Mouse (Mus musculus): Measurements from ENCODE around the gene C1ql2.
A peak's percentile ranks its signal among the peaks of the same experiment; 100 is the strongest.

C1ql2 gene

DNA sequence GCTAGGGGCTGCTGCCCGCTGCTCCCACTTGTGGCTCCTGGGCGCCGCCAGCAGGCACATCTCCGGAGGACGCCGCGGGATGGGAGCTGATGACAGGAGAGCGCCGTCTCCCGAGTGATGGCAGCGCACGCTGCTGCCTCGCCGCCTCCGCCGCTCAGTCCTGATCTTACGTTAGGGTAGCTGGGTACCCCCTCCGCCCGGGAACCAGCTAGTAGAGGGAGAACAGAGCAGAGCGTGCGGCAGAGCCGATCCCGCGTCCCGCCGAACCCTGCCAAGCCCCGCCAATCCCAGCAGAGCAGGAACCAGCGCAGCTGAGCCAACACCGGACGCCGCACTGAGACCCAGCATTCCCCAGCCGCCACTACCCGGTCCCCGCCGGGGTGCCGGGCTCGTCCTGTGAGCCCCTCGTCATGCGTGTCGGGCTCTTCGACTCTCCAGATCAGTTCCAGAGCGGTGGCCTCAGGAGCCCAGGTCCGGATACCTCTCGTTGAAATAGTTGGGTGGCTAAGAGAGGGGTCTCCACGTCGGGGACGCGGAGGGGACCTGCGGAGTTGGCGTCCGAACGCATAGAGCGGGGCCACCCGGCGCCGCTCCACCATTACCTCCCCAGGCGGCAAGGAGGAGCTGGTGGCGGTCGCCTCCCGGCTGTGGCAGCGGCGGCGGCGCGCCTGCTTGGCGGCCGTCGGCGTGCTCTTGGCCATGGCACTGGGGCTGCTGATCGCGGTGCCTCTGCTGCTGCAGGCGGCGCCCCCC, at the start of gene C1ql2:
TSS of gene C1ql2 (plus strand) at position 164 of the 753 bp plus-strand sequence.
- DNase-seq: no peak

DNA sequence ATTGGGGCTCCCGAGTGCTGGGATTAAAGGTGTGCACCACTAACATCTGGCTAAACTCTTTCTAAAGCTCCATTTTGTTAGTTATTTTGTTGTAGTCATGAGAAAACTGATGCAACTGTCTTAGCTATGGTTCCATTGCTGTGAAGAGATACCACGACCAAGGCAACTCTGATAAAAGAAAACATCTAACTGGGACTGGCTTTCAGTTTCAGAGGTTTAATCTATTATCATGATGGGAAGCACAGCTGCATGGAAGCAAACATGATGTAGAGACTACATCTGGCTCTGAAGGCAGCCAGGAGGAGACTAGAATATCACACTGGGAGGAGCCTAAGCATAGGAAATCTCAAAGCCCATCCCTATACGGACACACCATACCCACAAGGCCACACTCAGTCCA, 48.7 kb upstream of the C1ql2 start:
- DNase-seq: no peak

DNA sequence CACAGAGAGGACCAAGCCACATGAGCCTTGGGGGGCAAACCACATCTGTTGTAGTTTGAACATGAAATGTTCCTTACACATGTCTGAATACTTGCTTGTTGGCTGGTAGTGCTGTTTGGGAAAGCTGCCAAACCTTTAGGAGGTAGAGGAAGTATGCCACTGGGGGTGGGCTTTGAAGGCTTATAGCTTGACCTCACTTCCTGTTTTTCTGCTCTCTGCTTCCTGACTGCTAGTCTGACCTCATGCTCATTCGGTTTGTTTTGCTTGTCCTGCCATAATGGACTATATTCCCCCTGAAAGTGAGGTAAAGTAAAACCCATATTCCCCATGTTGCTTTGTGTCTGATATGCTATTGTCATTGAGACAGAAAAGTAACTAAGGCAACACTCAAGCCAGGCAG, 46.6 kb upstream of the C1ql2 start:
- DNase-seq: no peak

DNA sequence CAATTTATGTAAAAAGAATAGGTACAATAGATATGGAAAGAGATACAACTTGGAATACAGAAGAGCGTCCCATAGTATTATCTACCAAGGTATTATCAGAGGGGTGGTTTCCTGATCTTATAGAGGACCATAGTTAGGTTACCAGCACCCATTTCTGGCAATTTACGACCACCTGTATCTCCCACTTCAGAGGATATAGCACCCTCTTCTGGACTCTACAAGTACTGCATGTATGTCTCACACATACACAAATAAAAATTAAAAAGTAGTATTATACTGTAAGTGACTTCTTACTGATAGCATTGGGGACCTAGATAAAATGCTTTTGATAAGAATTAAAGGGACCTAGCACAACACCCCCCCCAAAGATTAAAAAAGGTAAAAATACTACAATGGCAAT, 43.4 kb upstream of the C1ql2 start:
- no peak for DNase-seq

DNA sequence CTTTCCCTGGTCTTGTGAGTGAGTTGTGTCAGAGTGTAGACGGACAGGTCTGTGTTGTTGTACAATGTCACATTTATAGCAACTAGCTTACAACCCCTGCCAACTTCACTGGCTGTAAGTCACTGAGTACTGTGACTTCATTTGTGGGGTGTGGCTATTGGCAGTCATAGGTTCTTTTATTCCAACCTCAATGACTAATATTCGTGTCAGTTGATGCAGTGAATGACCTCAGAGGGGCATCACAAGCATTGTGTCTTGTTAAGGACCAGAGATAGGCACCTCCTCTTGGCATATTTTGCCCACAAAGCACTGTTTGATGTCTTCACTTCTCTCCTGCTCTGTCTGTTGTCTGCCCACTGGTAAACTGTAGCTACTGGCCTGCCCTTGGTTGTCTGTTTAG, 34.6 kb upstream of the C1ql2 start:
- no peak for DNase-seq

DNA sequence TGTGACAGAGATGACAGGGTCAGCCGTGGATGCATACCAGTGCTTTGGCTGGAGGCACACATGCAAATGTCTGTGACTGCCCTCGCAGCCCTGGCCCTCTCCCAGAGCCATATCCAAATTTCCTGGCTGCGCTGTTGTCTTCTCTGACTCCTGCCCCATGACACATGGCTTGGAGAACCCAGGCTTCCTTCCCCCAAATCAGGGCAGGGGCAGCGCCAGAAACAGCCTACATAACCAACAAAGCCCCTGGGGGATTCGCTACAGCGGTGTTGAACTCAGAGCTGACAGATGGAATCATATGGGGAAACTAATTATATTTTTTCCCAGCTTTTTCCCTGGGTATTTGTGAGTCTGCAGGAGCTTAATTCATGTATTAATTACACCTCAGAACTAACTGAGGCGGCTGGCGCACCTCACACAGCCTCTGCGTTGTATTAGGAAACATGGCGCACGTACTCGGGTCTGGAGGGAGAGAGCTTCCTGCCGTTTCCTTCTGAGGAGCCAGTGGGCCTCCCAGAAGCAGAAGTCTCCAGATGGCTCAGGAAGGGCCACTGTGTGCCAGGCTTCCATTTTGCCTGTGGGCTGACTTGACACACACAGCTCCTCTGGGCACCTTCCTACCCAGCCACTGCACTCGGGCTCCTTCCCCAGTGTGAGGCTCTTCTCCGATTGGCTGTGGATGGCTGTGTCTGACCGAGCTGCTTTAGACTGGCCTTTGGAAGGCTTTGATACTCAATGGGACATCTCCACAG, 18.9 kb upstream of the C1ql2 start:
- DNase-seq: no peak

DNA sequence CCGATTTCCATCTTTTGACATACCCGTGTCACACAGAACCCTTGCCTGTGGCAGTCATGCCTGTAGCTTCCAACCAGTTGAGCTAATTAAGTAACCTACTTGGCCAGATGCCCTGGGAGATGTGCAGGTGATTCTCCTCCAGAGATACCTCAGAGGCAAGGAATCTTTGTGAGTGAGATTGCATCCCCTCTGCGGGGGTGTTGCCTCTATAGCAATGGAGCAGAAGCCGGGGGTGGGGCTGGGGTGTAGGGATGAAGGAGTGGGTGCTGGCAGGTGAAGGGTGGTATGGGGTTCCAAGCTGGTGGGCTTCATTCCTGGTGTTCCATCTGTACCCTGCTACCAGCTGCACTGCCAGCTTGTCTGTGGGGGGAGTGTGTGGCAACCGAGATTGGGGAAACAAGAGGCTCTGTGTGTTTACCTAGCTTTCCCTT, 17.2 kb upstream of the C1ql2 start:
- no peak for DNase-seq

DNA sequence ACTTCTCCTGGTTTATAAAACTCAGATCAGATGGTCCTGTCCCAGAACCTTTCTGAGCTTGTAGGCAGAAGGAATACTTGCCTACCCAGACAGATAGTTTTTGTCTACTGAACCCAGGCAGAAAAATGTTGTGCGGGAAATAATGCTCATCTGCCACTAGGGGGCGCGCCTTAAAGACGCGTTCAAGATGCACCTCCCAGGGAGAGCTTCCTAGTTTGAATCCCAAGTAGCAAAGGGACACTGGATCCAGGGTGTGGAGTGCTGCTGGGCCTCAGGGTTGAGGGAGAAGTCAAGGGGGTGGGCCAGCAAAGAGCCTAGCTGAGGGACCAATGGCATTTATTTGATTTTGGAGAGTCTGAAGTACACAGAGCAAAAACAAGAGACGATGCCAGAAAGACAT, 12.7 kb upstream of the C1ql2 start:
- no peak for DNase-seq

DNA sequence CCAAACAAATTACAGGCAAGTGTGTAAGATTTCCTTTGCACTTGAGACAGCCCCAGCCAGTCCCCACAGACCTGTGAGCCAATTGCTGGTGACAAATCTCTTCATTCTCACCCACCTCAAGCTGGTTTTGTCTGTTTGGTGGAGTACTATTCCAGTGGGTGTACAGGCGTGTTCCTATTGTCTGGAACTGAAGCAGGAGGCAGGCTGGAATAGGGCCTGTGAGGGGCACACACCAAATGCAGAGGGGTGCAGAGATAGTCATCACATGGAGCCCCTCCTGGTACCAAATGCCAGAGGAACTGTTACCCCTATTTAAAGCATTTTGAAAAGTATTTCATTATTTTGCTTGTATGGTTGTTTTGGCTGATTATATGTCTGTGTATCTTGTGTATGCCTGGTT, 12.2 kb upstream of the C1ql2 start:
- DNase-seq: no peak

DNA sequence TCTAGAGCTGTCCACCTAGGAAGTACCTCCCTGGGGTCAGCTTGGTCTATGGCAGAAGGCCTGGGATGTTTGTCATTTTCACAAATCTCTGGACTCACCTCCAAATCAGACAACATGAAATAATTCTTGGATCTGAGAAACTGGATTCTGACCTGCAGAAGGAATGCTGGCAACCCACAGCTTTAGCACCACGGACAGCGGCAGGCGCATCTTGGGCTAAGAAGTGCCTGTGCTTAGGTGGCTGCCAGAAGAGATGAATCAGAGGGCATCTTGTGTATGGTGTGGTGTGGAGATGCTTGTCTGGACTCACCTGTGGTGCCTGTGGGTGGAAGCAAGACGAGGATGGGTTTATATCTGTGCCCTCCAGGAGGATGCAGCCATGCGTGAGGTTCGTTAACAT, 8.5 kb upstream of the C1ql2 start:
- peak; percentile 9 for DNase-seq

DNA sequence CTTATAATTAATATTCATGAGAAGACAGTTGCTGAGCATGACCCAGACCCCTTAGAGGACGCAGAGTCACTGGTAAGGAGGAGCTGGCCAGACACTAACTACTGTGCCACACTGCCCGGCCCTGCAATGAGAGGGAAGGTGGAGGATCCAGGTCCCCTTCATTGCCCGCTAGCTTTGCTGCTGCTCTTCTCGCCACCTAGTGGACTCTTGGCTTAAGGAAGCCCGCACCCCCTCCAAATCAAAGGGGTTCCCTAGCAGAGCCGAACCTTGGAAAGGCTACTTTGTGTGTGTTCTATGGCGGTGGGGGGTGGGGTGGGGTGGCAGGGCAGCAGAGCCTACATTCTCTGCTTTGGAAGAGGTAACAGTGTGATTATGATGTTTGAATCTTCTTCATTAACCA, 2.4 kb upstream of the C1ql2 start:
- no peak for DNase-seq

DNA sequence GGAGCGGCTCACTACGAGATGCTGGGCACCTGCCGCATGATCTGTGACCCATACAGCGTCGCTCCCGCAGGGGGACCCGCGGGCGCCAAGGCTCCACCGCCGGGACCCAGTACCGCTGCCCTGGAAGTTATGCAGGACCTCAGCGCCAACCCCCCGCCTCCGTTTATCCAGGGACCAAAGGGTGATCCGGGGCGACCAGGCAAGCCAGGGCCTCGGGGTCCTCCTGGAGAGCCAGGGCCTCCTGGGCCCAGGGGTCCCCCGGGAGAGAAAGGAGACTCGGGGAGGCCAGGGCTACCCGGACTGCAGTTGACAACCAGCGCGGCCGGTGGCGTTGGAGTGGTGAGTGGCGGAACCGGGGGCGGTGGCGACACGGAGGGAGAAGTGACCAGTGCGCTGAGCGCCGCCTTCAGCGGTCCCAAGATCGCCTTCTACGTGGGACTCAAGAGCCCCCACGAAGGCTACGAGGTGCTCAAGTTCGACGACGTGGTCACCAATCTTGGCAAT, 842 bp downstream of the C1ql2 start:
- DNase-seq: no peak

DNA sequence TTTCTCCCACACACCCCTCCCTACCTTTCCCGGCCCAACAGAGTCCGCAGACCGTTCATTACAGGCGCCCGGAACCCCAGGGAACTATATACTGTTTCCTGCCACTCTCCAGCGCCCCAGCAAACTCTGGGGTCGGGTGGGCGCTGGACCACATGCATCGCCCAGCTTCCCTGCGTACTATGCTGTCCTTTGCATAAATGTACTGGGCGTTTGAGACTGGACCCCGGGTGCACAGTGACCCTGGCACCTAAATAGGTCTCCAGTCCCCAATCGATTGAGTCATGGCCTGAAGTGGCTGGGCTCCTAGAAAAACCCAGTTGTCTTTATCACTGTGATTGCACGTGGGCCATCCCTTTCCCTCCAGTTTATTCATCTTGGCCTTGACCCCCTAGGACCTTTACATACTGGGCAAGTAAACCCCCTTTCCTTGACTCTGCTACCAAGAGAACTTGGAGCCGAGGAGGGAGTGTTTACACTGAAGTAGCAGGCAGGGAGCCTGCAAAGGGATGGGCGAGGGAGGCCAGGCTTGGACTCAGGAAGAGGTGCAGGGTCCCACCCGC, 1.5 kb downstream of the C1ql2 start:
- DNase-seq: no peak

DNA sequence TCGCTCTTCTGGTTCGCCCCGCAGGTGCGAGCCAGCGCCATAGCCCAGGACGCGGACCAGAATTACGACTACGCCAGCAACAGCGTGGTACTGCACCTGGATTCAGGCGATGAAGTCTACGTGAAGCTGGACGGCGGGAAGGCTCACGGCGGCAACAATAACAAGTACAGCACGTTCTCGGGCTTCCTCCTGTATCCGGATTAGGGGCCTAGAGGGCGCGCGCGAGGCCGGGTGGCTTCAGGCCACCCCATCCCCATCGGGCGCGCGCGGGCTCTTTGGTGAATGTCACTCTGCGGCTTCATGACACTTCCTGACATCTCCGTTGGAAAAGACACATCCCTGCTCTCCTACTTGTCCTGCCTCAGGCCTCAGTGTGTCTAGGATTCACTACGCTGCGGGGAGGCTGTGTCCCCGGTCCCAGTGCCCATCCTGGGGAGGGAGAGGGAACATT, 2.0 kb downstream of the C1ql2 start:
- DNase-seq: no peak

DNA sequence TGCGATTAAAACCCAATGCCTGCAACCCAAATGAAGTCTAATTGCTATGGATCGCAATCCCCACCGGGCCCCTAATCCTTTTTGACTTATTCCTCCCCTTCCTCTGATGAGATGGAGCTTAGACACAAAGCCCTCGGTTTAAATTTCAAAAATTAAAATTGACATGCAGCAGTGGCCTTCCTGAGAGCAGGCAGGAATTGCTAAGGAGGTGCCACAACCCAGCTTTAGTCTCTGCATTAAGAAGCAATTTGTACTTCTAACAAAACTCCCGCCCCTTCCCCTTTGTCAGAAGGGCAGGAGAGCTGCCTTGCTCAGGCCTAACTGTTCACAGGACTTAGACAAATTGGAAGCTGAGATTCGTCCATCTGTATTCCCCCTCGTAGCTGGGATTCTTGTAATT, 4.6 kb downstream of the C1ql2 start:
- DNase-seq: no peak

DNA sequence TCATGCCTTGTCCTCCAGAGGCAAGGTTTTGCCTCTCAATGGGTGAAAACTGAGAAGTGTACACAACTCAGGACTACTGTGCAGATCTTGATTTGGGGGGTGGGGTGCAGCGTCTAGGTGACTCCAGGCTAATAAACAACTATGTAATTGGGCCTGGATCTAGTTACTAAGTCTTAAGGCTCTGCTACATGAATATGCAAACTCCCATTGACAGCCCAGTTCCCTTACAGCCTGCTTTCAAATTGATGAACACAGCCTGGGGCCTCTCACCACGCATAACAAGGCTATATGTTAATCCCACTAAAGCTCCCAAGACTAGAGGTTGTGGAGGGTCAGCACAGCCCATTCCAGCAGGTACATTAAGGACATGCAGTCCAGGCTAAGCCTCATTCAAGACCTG, 14.0 kb downstream of the C1ql2 start:
- no peak for DNase-seq

DNA sequence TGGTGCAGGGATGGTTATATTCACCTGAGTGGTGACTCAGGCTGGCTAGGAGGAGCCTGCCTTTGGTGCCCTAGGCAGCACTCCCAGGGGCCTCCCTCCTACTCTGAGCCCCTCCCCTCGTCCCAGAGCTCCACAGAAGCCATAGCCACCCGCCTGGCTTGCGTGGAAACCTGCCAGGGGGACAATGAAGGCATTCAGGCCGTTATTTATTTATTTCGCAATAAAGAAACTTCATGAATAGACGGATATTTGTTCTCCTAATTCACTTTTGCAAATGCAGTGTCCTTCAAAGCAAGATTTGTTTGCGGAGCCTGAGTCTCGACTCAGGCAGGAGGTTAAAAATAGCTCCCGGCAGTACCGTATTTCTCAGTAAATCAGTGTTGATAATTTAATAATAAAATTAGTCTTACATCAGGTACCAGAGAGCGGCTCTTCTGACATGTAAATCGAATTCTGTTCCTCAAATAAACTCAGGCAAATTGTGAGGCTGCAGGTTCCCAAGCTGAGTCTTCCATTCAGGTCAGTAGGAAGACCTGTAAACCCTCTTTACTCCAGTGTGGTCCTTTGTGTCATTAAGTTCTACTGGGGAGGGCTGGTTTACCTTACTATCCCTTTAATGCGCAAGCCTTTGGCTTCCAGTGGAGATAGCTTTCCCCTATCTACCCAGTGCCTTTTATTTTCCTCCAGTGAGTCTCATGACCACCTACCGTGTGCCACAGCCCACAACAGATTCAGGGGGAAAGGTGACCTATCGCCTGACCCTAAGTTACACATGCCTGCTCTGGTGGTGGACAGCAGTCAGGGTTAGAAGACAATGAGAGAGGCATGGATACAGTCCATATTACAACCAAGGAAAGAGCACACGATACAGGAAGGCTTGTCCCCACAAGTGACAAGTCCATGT, 17.2 kb downstream of the C1ql2 start:
- peak; percentile 11 for DNase-seq

DNA sequence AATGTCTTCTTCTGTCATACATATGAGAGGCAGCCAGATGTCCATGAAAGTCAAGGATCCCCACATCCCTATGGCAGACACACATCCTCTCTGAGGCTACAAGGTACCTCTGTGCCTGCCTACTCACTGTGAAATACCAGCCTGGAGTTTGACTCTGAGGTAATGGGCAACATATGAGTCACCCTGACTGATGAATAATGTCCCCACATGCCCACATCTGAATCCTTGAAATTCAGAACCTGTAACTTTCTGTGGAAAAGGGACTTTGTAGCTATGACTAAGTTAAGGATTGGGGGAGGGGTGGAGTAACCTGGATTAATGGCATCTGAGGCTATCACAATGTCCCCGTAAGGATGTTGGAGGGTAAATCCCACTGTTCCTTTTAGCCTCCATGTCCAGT, 23.3 kb downstream of the C1ql2 start:
- no peak for DNase-seq

DNA sequence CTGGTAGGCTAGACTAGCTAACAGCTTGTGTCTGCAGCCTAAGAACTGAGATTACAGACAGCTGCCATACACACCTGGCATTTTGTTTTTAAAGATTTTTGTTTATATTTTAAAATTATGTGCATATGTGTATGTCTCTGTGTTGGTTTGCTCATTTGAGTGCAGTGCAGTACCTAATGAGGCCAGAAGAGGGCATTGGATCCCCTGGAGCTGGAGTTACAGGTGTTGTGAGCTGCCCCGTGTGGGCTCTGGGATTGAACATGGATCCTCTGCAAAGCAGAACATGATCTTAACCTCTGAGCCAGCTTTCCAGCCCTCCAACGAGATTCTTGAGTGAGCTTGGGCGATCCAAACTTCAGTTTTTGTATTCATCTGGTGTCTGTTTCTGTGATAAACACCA, 27.8 kb downstream of the C1ql2 start:
- no peak for DNase-seq

DNA sequence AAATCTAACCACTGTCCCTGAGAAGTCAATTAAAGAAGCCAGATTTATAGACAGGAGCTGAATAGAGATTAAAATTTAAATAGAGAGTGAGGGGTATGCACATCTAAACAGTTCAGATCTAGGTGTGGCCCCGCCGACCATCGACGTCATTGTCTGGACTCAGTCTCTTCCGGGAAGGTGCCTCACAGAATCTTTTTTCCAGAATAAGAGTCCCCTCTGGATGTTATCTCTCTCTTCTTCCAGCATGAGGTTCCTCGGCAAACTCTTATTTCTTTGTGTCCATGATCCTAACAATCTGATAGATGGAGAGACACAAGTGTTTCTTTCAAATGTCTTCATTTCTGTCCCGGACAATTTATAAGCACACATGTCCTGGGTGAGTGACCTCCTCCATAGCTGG, 33.7 kb downstream of the C1ql2 start:
- no peak for DNase-seq

DNA sequence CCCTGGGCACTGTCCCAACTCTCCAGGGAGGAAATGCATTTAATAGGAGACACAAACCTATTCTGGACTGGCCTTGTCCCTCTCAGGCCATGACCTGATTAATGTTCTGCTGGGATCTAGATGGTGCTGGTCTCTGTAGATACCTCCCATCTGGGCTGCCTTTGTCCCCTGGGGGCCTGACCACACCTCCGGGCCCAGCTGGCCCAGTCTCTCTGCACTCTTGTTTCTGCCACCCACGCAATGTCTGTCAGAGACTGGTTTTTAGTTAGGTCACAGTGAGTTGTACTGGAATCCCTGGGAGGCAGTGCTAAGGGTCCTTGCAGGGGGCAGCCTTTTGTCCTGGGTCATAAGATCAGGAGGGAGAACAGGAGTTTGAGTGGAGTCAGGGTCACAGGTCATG, 34.5 kb downstream of the C1ql2 start:
- DNase-seq: no peak

DNA sequence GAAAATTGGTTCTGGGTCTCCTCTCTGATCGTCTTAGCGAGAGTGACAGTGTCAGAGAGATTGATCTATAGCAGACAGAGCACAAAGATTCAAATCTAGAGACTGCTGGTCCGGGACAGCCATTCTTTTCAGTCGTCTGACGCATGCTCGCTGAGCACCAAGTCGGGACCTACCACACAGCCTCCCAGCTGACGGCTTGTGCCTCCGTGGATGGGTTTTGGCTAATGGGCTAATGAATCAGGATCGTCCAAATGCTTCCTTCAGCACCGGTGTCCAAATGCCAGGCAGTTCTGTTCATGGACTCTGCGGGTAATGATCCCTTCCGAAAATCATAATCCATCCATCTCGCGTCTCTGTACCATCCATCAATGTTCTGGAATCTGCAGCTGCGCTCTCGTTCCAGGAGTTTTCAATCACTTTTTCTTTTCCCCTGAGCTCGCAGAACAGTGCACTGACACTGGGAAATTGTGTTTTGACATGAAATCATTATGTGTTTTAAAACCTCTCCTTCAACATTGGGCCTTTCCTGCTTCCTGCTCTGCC, 44.7 kb downstream of the C1ql2 start:
- DNase-seq: no peak

DNA sequence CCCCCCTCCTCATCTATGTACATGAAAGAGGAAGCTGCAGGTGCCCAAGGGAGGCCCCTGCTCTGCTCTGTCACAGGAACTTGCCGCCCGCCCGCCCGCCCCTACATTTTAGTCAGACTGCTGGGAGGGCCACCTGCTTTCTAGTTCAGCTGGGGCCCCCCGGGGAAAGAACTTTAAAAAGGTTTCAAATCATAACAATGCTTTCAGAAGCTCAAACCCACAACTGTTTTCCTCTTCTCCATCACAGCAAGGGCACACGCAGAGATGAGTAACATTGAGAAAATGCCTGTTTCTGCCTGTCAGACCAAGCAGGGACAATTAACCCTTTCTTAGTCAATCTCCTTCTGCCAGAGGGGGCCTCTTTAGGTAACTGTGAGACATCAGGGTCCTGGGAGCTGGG, 49.4 kb downstream of the C1ql2 start:
- DNase-seq: no peak
